Mouse (Mus musculus): ENCODE data around the gene Atp6v1g2. TPM values are rescaled to one million over a fixed set of nuclear protein-coding genes. Genes with fewer than 3 reads are reported as not detected.

Atp6v1g2 gene
- total and polyA plus RNA-seq, 2 experiments from 2014 or later: 117 to 210 TPM

GRCm38 (mm10) chr17:35257378-35257777 lies 23.9 kb downstream of the Atp6v1g2 start:
- ATAC-seq (ENCODE audit: low FRiP score): no peak

GRCm38 (mm10) chr17:35257824-35258491 lies 24.5 kb downstream of the Atp6v1g2 start:
- Histone ChIP-seq H3K4me3 (ENCODE audit: low read depth, low read length) (no peak overlapping the region), H3K9me3 (ENCODE audit: low read length) (no peaks in the 10 kb centered on the region), H3K27ac (ENCODE audit: low read depth, low read length) (no peak overlapping the region), H3K4me1 (ENCODE audit: insufficient read depth, low read length) (no peaks in the 10 kb centered on the region), H3K36me3 (ENCODE audit: insufficient read depth, low read length) (peaks cover 14% of the 10 kb centered on the region), H3K27me3 (ENCODE audit: insufficient read depth, low read length) (no peaks in the 10 kb centered on the region), H3K9ac (replicated peaks; ENCODE audit: low read length, poor library complexity, severe bottlenecking) (no peak overlapping the region), H3K4me2 (ENCODE audit: low read depth, low read length, poor library complexity, severe bottlenecking) (peak overlapping the region; percentile 27; the same call in 1 of the 2 replicates)
- peak; percentile 91 for TF ChIP-seq CTCF (IDR thresholded peaks at IDR 0.05)
- WGBS: 13% methylated on average over 17 of the region's 17 CpGs
- DNase-seq (ENCODE audit: low spot score) (peak; percentile 94), ATAC-seq (ENCODE audit: low FRiP score) (no peak)

More at GRCm38 (mm10) chr17:35257378-35257777, 23.9 kb downstream of the Atp6v1g2 start:
- Histone ChIP-seq H3K9me3 (ENCODE audit: low read length) (no peaks in the 10 kb centered on the region), H3K4me1 (ENCODE audit: insufficient read depth, low read length) (no peaks in the 10 kb centered on the region), H3K4me2 (ENCODE audit: low read depth, low read length, poor library complexity, severe bottlenecking) (no peak overlapping the region), H3K27ac (ENCODE audit: low read depth, low read length) (no peak overlapping the region), H3K27me3 (ENCODE audit: insufficient read depth, low read length) (no peaks in the 10 kb centered on the region), H3K4me3 (ENCODE audit: low read depth, low read length) (no peak overlapping the region), H3K36me3 (ENCODE audit: insufficient read depth, low read length) (peaks cover 20% of the 10 kb centered on the region), H3K9ac (replicated peaks; ENCODE audit: low read length, poor library complexity, severe bottlenecking) (no peak overlapping the region)
- no peak for TF ChIP-seq CTCF (IDR thresholded peaks at IDR 0.05)
- DNase-seq (ENCODE audit: low spot score): no peak
- WGBS: 77% methylated on average over 1 of the region's 1 CpGs

GRCm38 (mm10) chr17:35258492-35259478 lies 25.3 kb downstream of the Atp6v1g2 start:
- 64% methylated on average over 14 of the region's 14 CpGs for WGBS
- no peaks in the 10 kb centered on the region for H3K27me3 ChIP-seq (ENCODE audit: insufficient read depth, low read length)
- no peaks in the 10 kb centered on the region for H3K9me3 ChIP-seq (ENCODE audit: low read length)
- no peak overlapping the region for H3K27ac ChIP-seq (ENCODE audit: low read depth, low read length)
- ATAC-seq (ENCODE audit: low FRiP score) (no peak), DNase-seq (ENCODE audit: low spot score) (no peak)
- TF ChIP-seq CTCF (IDR thresholded peaks at IDR 0.05): no peak
- no peak overlapping the region for H3K4me3 ChIP-seq (ENCODE audit: low read depth, low read length)
- H3K9ac ChIP-seq (replicated peaks; ENCODE audit: low read length, poor library complexity, severe bottlenecking): no peak overlapping the region
- H3K4me1 ChIP-seq (ENCODE audit: insufficient read depth, low read length): no peaks in the 10 kb centered on the region
- H3K4me2 ChIP-seq (ENCODE audit: low read depth, low read length, poor library complexity, severe bottlenecking): no peak overlapping the region
- peaks cover 6% of the 10 kb centered on the region for H3K36me3 ChIP-seq (ENCODE audit: insufficient read depth, low read length)

- Histone ChIP-seq H3K4me3 (ENCODE audit: low read depth, low read length) (no peak overlapping the region), H3K36me3 (ENCODE audit: insufficient read depth, low read length) (no peaks in the 10 kb centered on the region), H3K9ac (replicated peaks; ENCODE audit: low read length, poor library complexity, severe bottlenecking) (no peak overlapping the region), H3K4me2 (ENCODE audit: low read depth, low read length, poor library complexity, severe bottlenecking) (no peak overlapping the region), H3K27ac (ENCODE audit: low read depth, low read length) (no peak overlapping the region), H3K4me1 (ENCODE audit: insufficient read depth, low read length) (no peaks in the 10 kb centered on the region), H3K9me3 (ENCODE audit: low read length) (no peaks in the 10 kb centered on the region), H3K27me3 (ENCODE audit: insufficient read depth, low read length) (no peaks in the 10 kb centered on the region)
- no peak for DNase-seq (ENCODE audit: low spot score)
- WGBS: 69% methylated on average over 4 of the region's 4 CpGs
- no peak for TF ChIP-seq CTCF (IDR thresholded peaks at IDR 0.05)
- ATAC-seq (ENCODE audit: low FRiP score): no peak
Measured at GRCm38 (mm10) chr17:35259621-35260020, 26.2 kb downstream of the Atp6v1g2 start.

GRCm38 (mm10) chr17:35261651-35262050 lies 28.2 kb downstream of the Atp6v1g2 start:
- H3K9me3 ChIP-seq (ENCODE audit: low read length): no peaks in the 10 kb centered on the region
- no peak overlapping the region for H3K4me3 ChIP-seq (ENCODE audit: low read depth, low read length)
- no peak overlapping the region for H3K9ac ChIP-seq (replicated peaks; ENCODE audit: low read length, poor library complexity, severe bottlenecking)
- no peaks in the 10 kb centered on the region for H3K36me3 ChIP-seq (ENCODE audit: insufficient read depth, low read length)
- no peaks in the 10 kb centered on the region for H3K4me1 ChIP-seq (ENCODE audit: insufficient read depth, low read length)
- no peak for ATAC-seq (ENCODE audit: low FRiP score)
- WGBS: 65% methylated on average over 13 of the region's 13 CpGs
- no peaks in the 10 kb centered on the region for H3K27me3 ChIP-seq (ENCODE audit: insufficient read depth, low read length)
- DNase-seq (ENCODE audit: low spot score): no peak
- no peak overlapping the region for H3K27ac ChIP-seq (ENCODE audit: low read depth, low read length)
- no peak for TF ChIP-seq CTCF (IDR thresholded peaks at IDR 0.05)
- H3K4me2 ChIP-seq (ENCODE audit: low read depth, low read length, poor library complexity, severe bottlenecking): no peak overlapping the region
